Mouse (Mus musculus) erythroblast, adult 5-6 weeks (primary cell): ENCODE data around the gene 5730522E02Rik. TPM values are rescaled to one million over a fixed set of nuclear protein-coding genes. Genes with fewer than 3 reads are reported as not detected.

Experiments used
- ATAC-seq: replicated peaks from 2 replicates; pipeline ENCODE4 v1.8.0; 2016; ENCODE audit warnings: moderate number of reproducible peaks, mild to moderate bottlenecking, moderate TSS enrichment, inconsistent platforms; ENCODE audit not compliant: poor library complexity, low FRiP score, severe bottlenecking
- total RNA-seq, 2 experiments: library from RNA; stranded (forward) in 1 of 2; stranded (reverse) in 1 of 2; fragments of 150-400 nt in 1 of 2; fragments of 200-764, 138-1000 nt in 1 of 2; gene quantifications; 2 replicates each; pipeline versions ENCODE4 v1.2.3 to v1.2.4; 2015 to 2017; ENCODE audit warnings: low replicate concordance in 2 of 2

The 5730522E02Rik gene
- total RNA-seq, 2 experiments from 2014 or later: not detected

DNA sequence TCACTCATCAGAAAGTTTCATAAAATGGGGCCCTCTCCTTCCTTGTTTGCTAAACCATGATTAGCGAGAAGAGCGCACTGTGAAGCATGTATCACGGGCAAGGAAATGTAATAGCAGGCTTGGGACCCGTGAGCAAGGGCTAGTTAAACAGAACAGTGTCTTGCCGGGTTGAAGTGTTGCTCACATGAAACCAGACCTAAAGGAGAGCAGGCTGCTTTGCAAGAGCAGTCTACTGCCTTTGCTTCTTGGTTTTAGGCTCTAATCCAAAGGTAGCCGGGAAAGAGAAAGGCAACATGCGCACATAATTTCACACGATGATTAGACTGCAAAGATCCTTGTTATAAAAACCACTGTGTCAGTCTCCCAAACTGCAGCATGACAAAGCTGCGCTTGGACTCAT is 354.8 kb downstream of the 5730522E02Rik start:
- ATAC-seq: no peak

DNA sequence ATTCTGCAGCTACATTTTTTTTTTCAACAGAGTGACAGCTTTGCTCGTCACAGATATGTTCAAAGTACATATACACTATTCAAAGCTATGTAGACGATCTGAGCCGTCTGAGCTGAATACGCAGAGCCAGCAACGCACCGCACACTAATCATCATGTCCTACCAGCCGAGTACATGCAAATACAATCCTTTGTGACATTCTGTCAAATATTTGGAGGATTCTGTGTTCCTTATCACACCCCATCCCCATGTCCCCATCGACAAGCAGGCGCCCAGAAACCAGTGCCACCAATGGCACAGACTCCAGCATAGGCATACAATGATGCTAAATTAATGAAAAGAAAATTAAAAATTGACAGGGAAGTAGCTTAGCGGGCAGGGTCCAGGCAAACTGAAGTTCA is 356.3 kb downstream of the 5730522E02Rik start:
- no peak for ATAC-seq

GRCm38 (mm10) chr11:25853032-25853431 is 357.5 kb downstream of the 5730522E02Rik start:
- ATAC-seq: no peak

- ATAC-seq: no peak
These were observed 361.5 kb downstream of the 5730522E02Rik start for GRCm38 (mm10) chr11:25848824-25849644.

DNA sequence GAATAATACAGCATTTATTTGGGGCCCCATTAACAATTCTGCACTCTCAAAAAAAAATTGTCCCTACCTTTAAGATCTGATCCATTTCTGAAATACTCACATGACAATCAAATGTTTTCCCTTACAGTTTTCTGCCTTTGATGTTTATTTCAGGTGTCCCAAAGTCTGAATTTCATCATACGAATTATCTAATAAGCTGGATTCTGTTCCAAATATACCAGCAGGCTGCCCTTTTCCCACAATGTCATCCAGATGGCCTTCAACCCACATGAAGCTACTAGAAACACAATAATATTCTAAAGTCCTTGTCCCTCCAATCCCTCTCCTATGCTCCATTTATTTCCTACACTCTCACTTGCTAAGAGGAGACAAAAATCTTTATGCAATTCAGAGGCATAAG is 372.1 kb downstream of the 5730522E02Rik start:
- ATAC-seq: no peak

GRCm38 (mm10) chr11:25819789-25820188 is 390.8 kb downstream of the 5730522E02Rik start:
- ATAC-seq: no peak

GRCm38 (mm10) chr11:25813446-25813845 is 397.1 kb downstream of the 5730522E02Rik start:
- no peak for ATAC-seq

GRCm38 (mm10) chr11:25787691-25788090 is 422.9 kb downstream of the 5730522E02Rik start:
- ATAC-seq: no peak

DNA sequence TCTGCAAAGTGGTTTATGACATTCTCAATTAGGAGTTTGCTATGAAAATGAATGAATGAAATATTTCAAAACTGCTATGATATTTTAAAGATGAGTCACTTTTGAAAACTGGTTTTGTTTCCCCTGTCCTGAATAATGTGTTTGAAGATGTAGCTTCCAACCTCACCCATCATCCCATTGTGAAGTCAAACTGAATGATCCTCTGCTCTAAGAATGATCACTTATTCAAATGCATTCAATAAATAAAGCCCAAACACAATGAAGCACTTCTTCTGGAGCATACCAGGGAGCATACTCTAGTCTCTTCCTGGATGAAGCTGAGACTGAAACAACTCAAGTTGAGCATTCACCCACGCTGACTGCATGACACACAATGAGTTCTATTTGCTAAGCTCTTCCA is 438.3 kb downstream of the 5730522E02Rik start:
- ATAC-seq: no peak

DNA sequence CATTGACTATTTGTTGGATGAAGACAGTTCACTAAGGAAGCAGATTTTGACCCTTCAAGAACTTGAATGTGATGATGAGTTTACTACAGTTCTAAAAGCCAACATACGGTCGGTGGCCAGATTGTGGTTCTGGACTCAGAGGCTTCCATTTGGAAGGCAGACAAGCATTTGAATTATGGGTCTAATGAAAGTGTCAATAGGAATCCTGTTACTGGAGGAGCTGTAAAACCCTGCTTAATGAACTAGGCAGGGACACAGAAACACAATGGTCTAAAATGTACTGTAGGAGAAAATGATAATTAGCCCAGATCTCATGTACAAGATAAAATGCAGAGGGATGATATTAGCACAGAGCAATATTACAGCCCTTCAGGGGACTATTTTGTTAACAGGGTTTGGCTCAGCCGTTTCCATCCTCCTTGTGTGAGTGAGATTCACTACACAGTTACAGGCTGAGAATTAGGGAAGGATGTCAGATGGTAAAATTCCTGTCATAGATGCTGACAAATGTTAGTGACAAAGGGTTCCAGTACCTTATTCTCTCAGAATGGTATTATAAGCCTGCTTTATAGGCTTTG is 439.5 kb downstream of the 5730522E02Rik start:
- no peak for ATAC-seq

DNA sequence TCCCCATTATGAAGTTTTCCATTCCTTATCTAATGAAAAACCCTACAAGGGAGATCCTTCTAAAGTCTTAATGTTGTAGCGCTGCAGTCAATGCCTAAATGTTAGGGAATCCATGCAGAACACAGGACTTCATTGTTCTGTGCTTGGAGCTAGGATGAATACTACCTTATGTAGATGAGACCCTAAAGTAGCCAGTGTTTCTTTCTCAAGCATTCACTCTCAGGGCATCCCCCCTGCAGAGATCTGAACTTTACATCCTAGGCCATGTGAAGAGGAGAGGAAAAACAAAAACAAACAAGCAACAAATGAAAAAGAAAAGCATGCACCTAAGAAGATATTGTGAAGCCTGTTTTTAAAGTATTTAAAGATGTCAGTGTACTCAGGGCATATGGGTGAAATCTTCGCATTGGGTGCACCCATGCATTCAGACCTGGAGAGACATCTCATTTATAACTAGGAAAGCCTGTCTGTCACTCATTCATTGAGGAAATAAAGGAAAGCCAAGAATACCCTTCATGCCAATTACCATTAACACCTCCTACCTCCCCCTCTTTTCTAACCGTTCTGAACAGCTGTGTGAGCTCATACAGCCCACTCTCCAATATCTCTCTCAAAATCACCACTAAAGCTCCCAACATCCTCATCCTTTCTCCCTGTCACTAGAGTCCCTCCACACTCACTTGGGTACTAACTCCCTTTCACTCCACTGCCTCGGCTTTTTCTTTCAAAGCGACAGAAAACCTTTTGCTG is 442.8 kb downstream of the 5730522E02Rik start:
- ATAC-seq: no peak

- no peak for ATAC-seq
These were observed 457.2 kb downstream of the 5730522E02Rik start for GRCm38 (mm10) chr11:25753156-25753899.

- ATAC-seq: no peak
These were observed 458.1 kb downstream of the 5730522E02Rik start for GRCm38 (mm10) chr11:25752418-25752817.

DNA sequence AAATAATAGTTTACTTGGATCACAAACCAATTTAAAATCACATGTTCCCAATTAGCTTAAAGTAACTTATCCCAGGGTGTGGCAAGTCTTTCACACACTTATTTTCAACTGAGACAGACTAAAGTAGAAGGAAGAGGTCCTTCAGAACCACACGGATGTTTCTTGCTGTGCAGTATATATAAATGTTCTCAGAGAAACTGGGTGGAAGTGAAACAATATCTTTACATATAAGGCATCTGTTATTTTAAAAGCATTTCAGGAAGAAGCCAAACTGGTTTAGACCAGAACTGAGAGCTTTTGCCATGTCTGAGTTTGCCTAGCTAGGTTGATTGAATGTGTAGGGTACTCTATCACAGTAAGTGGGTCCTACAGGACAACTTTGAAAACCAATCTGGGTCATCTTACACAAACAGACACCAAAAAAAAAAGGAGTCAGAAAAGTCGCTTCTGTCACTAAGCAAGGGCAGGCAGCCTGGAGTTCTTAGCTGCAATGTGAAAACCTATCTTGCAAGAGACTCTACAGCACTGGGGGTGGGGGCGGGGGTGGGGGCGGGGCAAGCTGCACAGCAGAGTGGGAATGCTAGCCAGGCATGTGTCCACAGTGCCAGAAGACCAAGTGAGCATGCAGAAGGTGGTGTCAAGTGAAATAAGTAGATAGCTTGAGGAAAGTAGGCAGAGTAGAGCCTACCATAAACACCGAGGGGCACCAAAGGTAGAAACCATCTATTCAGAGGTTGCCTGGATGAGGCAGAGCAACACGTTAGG is 463.3 kb downstream of the 5730522E02Rik start:
- no peak for ATAC-seq

- no peak for ATAC-seq
These were observed 466.9 kb downstream of the 5730522E02Rik start for GRCm38 (mm10) chr11:25743664-25744063.

- no peak for ATAC-seq
These were observed 473.3 kb downstream of the 5730522E02Rik start for GRCm38 (mm10) chr11:25737255-25737654.

- ATAC-seq: no peak
These were observed 481.1 kb downstream of the 5730522E02Rik start for GRCm38 (mm10) chr11:25729476-25729875.

- ATAC-seq: no peak
These were observed 494.9 kb downstream of the 5730522E02Rik start for GRCm38 (mm10) chr11:25715447-25716321.
